Mouse (Mus musculus) liver, embryonic 11.5 days (tissue): Measurements from ENCODE around the gene Sprr3. TPM values are rescaled to one million over a fixed set of nuclear protein-coding genes. Genes with fewer than 3 reads are reported as not detected.
"Not testable (repeated sequence)": the region's sequence is repeated elsewhere in the genome, so short reads cannot be mapped to it uniquely, and the experiment has no call there.

Source experiments
- ATAC-seq: fragments of 200-750 bp; cut with Nextera tagmentation; replicated peaks from 2 replicates; pipeline ENCODE4 v1.8.0; 2017; ENCODE audit warnings: moderate number of reproducible peaks, mild to moderate bottlenecking, moderate TSS enrichment, moderate library complexity; ENCODE audit not compliant: low FRiP score
- DNase-seq: peaks from one replicate; pipeline ENCODE4 v3.0.0-alpha.2; 2017; ENCODE audit warnings: low spot score
- H3K27ac ChIP-seq: fragments of 300-500 bp; sonication (generic); 2 replicates; pipeline ENCODE4 v1.5.1; 2014; ENCODE audit warnings: mild to moderate bottlenecking, low read depth, low read length, control low read depth
- H3K27me3 ChIP-seq: fragments of 300-500 bp; sonication (generic); replicated peaks from 2 replicates; pipeline ENCODE4 v1.6.1; 2014; ENCODE audit warnings: low read length, mixed read lengths; ENCODE audit not compliant: control insufficient read depth, insufficient read depth
- H3K36me3 ChIP-seq: fragments of 300-500 bp; sonication (generic); 2 replicates; pipeline ENCODE4 v1.6.1; 2014; ENCODE audit warnings: mild to moderate bottlenecking, low read length, moderate library complexity, mixed read lengths; ENCODE audit not compliant: control insufficient read depth, insufficient read depth
- H3K4me1 ChIP-seq: fragments of 300-500 bp; sonication (generic); replicated peaks from 2 replicates; pipeline ENCODE4 v1.6.1; 2014; ENCODE audit warnings: low read length, mixed read lengths; ENCODE audit not compliant: control insufficient read depth, insufficient read depth
- H3K4me2 ChIP-seq: fragments of 300-500 bp; sonication (generic); 2 replicates; pipeline ENCODE4 v1.6.1; 2014; ENCODE audit warnings: mild to moderate bottlenecking, control low read depth, moderate library complexity
- H3K4me3 ChIP-seq: fragments of 300-500 bp; sonication (generic); 2 replicates; pipeline ENCODE4 v1.5.1; 2014; ENCODE audit warnings: low read depth, low read length, control low read depth
- H3K9ac ChIP-seq: fragments of 300-500 bp; sonication (generic); 2 replicates; pipeline ENCODE4 v1.6.1; 2014; ENCODE audit warnings: low read depth, low read length, control low read depth
- H3K9me3 ChIP-seq: fragments of 300-500 bp; sonication (generic); 2 replicates; pipeline ENCODE4 v1.6.1; 2016; ENCODE audit warnings: low read length, inconsistent platforms, mixed read lengths; ENCODE audit not compliant: control insufficient read depth
- WGBS: fragments of 180-500 bp; shearing (Covaris S2); extraction: QIAGEN DNeasy Blood & Tissue Kit; methylation state at CpG from one replicate; pipeline ENCODE4 v1.1.7; 2014; 5-methylcytosine and 5-hydroxymethylcytosine counted together
- polyA plus RNA-seq: library from polyadenylated mRNA; unstranded; fragments of >200 nt; fragmentation: Nextera tagmentation; extraction: Ambion mirVana; gene quantifications from 2 replicates; pipeline ENCODE4 v1.2.1, GENCODE M21; 2014

The Sprr3 gene
- polyA plus RNA-seq: not detected in 2 replicates

GRCm38 (mm10) chr3:92458620-92459019, at the start of gene Sprr3:
Gene Sprr3, minus strand, starts transcription at chr3:92458720.
- Histone ChIP-seq H3K4me2 (no peak within 1 kb of the TSS), H3K9me3 (no peaks in the 10 kb centered on the region), H3K27ac (no peak within 1 kb of the TSS), H3K27me3 (no peaks in the 10 kb centered on the region), H3K4me3 (no peak within 1 kb of the TSS), H3K9ac (no peak within 1 kb of the TSS), H3K4me1 (no peaks in the 10 kb centered on the region), H3K36me3 (no peaks in the 10 kb centered on the region)
- 59% methylated on average over 2 of the region's 2 CpGs for WGBS
- ATAC-seq: no peak
- no peak for DNase-seq

- no peaks in the 10 kb centered on the region for H3K27me3 ChIP-seq
Observed at GRCm38 (mm10) chr3:92508185-92508584, 49.7 kb upstream of the Sprr3 start.

GRCm38 (mm10) chr3:92503528-92503927, 45.0 kb upstream of the Sprr3 start:
- ATAC-seq (no peak), DNase-seq (no peak)
- H3K4me2 ChIP-seq: no peak overlapping the region
- H3K36me3 ChIP-seq: no peaks in the 10 kb centered on the region
- H3K9me3 ChIP-seq: no peaks in the 10 kb centered on the region
- no peak overlapping the region for H3K9ac ChIP-seq
- no peak overlapping the region for H3K4me3 ChIP-seq
- H3K4me1 ChIP-seq: no peaks in the 10 kb centered on the region
- H3K27me3 ChIP-seq: no peaks in the 10 kb centered on the region
- H3K27ac ChIP-seq: no peak overlapping the region

More at GRCm38 (mm10) chr3:92508185-92508584, 49.7 kb upstream of the Sprr3 start:
- Histone ChIP-seq H3K27ac (no peak overlapping the region), H3K9me3 (no peaks in the 10 kb centered on the region), H3K4me1 (no peaks in the 10 kb centered on the region), H3K36me3 (no peaks in the 10 kb centered on the region), H3K4me2 (no peak overlapping the region), H3K4me3 (no peak overlapping the region), H3K9ac (no peak overlapping the region)
- no peak for DNase-seq
- no peak for ATAC-seq
- 90% methylated on average over 1 of the region's 1 CpGs for WGBS

GRCm38 (mm10) chr3:92500393-92500792, 41.9 kb upstream of the Sprr3 start, which contains the start of gene Sprr4:
Gene Sprr4, minus strand, starts transcription at chr3:92500493.
- H3K36me3 ChIP-seq: no peaks in the 10 kb centered on the region
- DNase-seq: no peak
- ATAC-seq: no peak
- no peaks in the 10 kb centered on the region for H3K4me1 ChIP-seq
- no peak within 1 kb of the TSS for H3K9ac ChIP-seq
- H3K9me3 ChIP-seq: no peaks in the 10 kb centered on the region
- H3K4me3 ChIP-seq: no peak within 1 kb of the TSS
- no peak within 1 kb of the TSS for H3K27ac ChIP-seq
- 89% methylated on average over 1 of the region's 1 CpGs for WGBS
- H3K4me2 ChIP-seq: no peak within 1 kb of the TSS
- H3K27me3 ChIP-seq: no peaks in the 10 kb centered on the region

GRCm38 (mm10) chr3:92490262-92490661, 31.7 kb upstream of the Sprr3 start:
- not testable (repeated sequence) for H3K4me2 ChIP-seq

GRCm38 (mm10) chr3:92486307-92486706, 27.8 kb upstream of the Sprr3 start:
- Histone ChIP-seq H3K9me3 (no peaks in the 10 kb centered on the region), H3K4me3 (no peak overlapping the region), H3K36me3 (no peaks in the 10 kb centered on the region), H3K27me3 (no peaks in the 10 kb centered on the region), H3K27ac (no peak overlapping the region), H3K4me2 (no peak overlapping the region), H3K4me1 (no peaks in the 10 kb centered on the region), H3K9ac (no peak overlapping the region)
- WGBS: 23% methylated on average over 1 of the region's 1 CpGs
- no peak for DNase-seq
- ATAC-seq: no peak

More at GRCm38 (mm10) chr3:92490262-92490661, 31.7 kb upstream of the Sprr3 start:
- H3K27me3 ChIP-seq, DNase-seq, H3K9ac ChIP-seq, H3K4me1 ChIP-seq, H3K9me3 ChIP-seq, H3K4me3 ChIP-seq, H3K27ac ChIP-seq, H3K36me3 ChIP-seq, ATAC-seq: not testable (repeated sequence)

GRCm38 (mm10) chr3:92485863-92486262, 27.3 kb upstream of the Sprr3 start, which contains the start of gene Sprr1a:
Gene Sprr1a, minus strand, starts transcription at chr3:92485895.
- Histone ChIP-seq H3K36me3 (no peaks in the 10 kb centered on the region), H3K4me3 (no peak within 1 kb of the TSS), H3K9ac (no peak within 1 kb of the TSS), H3K27ac (no peak within 1 kb of the TSS), H3K9me3 (no peaks in the 10 kb centered on the region), H3K4me1 (no peaks in the 10 kb centered on the region), H3K4me2 (no peak within 1 kb of the TSS), H3K27me3 (no peaks in the 10 kb centered on the region)
- ATAC-seq: no peak
- no peak for DNase-seq

GRCm38 (mm10) chr3:92481249-92481648, 22.7 kb upstream of the Sprr3 start:
- H3K4me1 ChIP-seq, H3K9ac ChIP-seq, H3K27ac ChIP-seq, H3K4me3 ChIP-seq, H3K36me3 ChIP-seq, DNase-seq, H3K27me3 ChIP-seq, H3K4me2 ChIP-seq, H3K9me3 ChIP-seq, ATAC-seq: not testable (repeated sequence)

GRCm38 (mm10) chr3:92470111-92470510, 11.6 kb upstream of the Sprr3 start:
- WGBS: 64% methylated on average over 2 of the region's 2 CpGs

More at GRCm38 (mm10) chr3:92470111-92470510, 11.6 kb upstream of the Sprr3 start:
- Histone ChIP-seq H3K4me2 (no peak overlapping the region), H3K36me3 (no peaks in the 10 kb centered on the region), H3K9ac (no peak overlapping the region), H3K27ac (no peak overlapping the region), H3K27me3 (no peaks in the 10 kb centered on the region), H3K9me3 (no peaks in the 10 kb centered on the region), H3K4me3 (no peak overlapping the region), H3K4me1 (no peaks in the 10 kb centered on the region)
- DNase-seq (no peak), ATAC-seq (peak; percentile 64)
